Mouse (Mus musculus) adrenal gland, adult (tissue): ENCODE measurements around the gene Defb19.

ENCODE experiments used
- DNase-seq, 2 experiments: peaks; one replicate each; pipeline ENCODE4 v3.0.0; 2022 to 2023; ENCODE audit warnings: low spot score in 1 of 2; ENCODE audit not compliant: inconsistent age in 2 of 2

The Defb19 gene

DNA sequence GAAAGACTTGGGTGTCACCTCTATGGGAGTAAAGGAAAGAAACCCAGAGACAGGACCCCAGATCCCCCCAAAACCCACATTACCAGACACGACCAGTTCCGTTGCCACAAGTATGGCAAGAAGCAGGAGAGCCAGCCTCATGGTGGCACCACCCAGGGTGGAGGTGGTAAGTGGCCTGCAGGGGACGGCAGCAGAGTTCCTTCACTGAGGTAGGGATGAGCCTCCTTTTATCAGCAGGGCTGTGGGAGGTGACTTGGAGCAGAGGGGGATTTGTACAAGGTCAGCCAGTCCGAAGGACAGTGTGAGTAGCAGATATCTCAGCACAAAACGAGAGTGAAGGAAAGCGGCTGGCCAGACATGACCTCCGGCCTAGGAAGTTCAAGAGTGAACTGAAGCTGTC lies at the start of gene Defb19:
Gene Defb19 (minus strand): TSS at position 206 of the 400 bp plus-strand sequence.
- DNase-seq = peak in 1 of 2 experiments; percentile 60

DNA sequence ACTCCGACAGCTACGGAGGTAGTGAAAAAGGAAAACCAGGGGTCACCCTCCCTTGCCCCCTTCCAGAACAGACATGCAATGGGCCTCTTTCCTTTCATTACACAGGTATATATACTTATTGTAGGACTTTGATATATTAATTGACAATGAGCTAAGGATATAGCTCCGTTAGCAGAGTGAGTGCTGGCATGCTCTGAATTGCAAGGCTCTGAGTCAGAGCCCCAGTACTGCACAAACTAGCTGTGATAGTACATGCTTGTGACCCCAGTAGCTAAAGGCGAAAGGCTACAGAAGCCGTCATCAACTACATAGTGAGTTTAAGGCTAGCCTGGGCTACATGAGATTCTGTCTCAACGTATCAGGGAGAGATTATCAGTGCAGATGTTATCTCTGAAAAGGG lies 49.8 kb upstream of the Defb19 start:
- no peak for DNase-seq

DNA sequence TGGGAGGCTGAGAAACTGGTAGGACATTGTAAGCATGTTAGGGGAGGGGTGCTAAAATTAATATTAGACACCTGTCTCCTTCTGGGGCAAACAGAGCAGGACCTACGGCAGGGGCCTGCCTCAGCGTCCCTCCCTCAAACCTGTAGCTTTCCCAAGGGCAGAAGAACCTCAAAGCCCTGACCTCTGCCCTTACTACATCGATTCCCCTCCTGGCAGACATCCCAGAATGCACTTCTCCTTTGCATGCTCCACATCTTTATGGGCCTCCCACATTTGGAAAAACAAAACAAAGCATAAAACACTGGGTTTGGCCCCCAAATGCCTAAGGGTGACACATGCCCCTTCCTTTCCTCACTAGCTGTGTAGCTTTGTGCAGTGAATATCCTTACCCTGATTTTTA lies 49.1 kb upstream of the Defb19 start:
- peak in 1 of 2 experiments; percentile 45 for DNase-seq

DNA sequence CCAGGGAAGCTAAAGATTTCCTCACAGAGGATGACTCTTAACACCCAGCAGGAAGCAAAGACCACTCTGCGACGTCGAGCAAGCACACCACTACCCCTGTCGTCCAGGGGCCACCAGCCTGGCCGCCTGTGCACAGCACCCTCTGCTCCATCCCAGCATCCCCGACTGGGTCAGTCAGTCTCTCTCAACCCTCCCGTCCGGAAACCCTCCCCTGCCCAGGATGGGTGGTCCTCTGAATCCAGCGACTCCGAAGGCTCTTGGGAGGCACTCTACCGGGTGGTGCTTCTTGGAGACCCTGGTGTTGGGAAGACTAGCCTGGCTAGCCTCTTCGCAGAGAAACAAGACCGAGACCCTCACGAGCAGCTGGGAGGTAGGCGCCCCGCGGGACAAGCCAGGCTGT lies 48.0 kb upstream of the Defb19 start:
- no peak for DNase-seq

DNA sequence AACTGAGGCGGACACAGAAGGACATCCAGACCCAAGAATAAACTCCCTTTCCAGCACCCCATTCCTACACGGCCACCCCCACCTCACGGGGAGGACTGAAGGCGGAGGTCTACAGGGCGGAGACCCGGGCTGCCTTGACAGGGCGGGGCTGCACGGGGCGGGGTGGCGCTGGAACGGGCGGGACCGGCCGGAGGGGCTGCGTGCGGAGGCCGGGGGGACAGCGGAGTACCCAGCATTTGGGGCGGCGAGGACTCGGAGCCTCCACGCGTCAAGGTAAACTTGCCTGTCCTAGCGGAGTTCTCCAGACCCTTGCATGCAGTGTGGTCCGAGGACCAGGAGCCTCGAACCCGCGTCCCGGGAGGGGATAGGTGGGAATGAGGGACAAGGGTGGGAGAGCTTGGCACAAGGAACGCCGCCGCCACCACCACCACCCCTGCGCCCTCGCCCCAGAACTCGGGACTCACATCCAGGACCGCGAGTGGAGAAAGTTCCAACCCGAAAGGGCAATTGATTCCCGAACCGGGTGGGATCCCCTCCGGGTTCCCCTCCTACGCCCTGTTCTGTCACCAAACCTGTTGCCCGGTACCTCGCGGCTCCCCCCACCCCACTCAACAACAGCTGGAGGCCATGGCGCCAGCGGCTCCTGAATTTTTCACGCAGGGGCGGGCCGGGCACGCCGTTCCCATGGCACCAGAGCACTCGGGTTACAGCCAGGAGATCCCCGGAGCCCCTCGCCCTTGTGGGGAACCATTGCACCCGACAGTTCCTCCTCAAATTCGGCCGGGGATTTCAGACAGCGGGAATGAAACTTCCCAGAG lies 46.9 kb upstream of the Defb19 start, which contains the start of gene Rem1:
Gene Rem1 (plus strand): TSS at position 178 of the 818 bp plus-strand sequence.
- peak; percentile 46 to 63 for DNase-seq

DNA sequence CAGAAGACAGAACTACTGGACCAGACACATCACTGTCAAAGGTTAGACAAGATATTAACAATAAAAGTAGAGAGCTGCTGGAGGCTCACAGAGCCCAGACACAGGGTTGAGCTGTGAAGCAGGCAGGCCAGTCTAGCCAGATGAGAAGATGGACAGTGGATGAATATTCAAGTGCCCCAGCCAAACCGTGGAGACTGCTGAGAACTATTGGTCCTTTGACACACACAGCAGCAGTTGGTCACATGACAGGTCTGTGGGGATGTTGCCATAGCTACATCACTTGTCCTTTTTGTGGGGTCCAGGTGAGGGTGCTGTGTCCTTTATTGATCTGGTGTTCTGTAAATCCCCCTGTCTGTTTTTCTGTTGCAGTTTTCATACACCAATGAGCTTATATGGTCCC lies 45.1 kb upstream of the Defb19 start:
- DNase-seq = no peak

DNA sequence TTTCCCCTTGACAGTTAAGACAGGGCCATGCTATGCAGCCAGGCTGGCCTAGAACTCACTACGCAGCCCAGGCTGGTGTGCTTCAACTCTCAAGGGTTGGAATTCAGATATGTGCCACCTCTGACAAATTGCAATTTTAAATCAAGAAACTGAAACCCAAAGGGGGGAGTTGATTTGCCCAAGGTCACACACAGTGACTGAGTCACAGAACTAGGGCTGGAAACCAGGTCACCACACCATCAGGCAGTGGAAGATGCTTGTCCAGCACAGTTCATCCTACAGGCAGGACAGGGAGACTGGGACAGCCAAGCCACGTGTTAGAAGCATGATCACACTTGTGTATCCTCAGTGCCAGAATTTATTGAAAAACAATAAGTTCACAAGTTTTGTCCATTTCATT lies 44.5 kb upstream of the Defb19 start:
- peak; percentile 67 to 85 for DNase-seq

DNA sequence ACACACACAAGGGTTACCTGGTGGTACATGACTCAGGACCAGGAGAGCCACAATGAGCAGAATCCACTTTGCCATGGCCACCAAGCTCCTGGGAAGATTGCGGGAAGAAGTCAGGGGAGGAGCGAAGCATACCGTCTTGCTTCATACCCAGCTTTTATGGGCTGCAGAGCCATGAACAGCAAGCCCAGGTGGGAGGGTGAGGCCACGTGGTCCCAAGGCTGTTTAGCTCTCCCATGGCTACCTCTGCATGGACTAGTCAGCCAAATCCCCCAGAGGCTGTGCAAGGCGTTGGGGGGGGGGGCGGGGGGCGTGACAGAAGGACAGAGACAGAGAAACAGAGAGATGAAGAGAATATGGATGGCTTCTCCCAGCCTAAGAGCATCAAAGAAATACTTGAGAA lies 42.8 kb upstream of the Defb19 start, which contains the start of gene Defb25:
Gene Defb25 (minus strand): TSS at position 101 of the 400 bp plus-strand sequence.
- no peak for DNase-seq

DNA sequence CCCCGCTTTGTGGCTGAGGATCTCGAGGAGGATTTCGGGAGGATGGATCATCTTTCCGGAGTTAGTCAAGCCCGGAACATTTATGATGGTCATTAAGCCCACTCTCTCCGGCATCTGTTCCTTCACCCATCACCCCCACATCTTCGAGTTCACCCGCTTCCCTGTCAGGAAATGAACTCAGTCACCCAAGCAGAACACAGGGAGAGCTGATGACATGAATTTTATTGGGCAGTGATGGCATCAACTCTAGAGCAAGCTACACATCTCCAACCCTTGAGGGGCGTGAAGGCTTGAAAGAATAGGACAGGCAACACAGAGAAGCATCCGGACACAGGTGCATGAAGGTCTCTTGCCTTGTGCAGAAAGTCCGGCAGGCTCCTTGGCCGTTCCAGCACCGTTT lies 42.0 kb upstream of the Defb19 start:
- no peak for DNase-seq

DNA sequence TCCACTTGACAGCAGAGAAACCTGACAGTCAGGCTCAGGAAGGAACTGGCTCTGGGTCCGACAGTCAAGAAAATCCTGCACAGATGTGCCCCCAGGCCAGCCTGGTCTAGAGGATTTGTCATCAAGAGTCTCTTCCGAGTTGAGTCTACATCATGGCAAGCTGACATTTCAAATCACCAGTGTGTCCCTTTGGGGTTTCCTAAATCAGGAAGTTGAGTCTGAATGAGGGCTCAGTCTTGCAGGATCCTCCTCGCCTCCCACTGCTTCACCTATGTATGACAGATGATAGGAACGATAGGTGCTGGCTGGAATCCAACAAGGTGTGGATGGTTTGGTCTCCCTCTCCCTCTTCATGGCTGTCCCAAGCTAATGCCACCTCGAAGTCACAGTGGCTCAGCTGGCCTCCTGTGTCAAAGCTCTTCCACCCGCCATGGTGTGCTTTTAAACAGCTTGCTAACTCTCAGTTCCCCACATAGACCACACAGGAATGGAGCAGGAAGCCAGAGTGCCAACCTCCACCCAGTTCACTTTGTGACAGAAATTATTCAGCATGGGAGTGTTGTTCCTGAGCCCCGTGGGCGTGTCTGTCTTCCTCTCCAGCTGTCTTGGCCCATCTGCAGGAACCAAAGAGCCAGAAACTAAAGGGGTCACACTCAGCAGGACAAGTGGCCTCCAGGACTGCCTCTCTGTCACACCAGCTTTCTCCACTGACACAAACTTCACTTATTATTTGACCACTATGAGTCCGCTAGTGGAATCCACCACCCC lies 40.4 kb upstream of the Defb19 start:
- DNase-seq = peak in 1 of 2 experiments; percentile 49

DNA sequence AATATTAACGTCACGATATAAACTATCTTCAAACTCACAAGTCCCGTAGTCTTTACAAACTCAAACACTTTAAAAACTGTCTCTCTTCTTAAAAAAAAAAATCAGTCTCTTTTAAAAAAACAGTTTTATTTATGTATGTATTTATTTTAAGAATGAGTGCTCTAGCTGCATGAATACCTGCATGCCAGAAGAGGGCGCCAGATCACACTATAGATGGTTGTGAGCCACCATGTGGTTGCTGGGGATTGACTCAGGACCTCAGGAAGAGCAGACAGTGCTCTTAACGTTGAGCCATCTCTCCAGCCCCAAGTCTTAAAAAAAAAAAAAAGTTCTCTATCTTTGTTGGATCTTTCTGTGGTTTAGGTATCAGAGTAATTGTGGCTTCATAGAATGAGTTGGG lies 37.3 kb upstream of the Defb19 start:
- DNase-seq = peak in 1 of 2 experiments; percentile 41

DNA sequence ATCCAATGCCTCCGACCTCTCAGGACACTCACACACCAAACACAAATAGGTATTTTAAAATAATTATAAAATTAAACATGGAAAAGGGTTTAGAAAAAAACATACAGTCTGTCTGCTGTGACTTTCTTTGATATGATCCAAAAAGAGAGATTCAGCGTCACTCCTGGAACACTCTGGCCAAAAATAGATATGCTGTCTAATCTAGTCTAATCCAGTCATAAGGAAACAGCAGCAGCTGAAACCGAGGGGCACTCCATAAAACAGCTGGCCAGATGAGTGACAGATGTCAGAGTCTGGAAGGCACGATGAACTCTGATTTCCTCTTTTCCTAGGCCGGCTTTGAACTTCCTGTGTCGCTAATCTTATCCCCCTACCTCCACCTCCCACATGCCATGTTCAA lies 36.4 kb upstream of the Defb19 start:
- DNase-seq = no peak

DNA sequence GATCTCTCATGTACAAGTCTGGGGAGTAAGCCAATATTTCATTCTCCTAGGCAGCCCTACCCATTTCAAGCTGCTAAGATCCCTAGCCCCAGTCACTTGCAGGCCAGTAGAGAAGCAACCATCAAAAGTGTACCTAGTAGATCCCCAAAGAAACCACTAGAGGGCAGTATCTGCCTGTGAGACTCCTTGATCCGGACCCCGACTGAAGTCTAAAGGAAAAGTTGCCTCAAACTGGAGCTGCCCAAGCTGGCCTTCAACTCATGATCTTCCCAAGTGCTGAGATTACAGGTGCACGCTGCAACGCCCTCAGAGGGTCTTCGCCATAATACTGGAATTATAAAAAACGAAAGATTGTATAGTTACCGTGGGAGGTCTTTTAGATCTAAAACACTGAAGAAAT lies 35.5 kb upstream of the Defb19 start:
- DNase-seq = peak; percentile 58 to 91

DNA sequence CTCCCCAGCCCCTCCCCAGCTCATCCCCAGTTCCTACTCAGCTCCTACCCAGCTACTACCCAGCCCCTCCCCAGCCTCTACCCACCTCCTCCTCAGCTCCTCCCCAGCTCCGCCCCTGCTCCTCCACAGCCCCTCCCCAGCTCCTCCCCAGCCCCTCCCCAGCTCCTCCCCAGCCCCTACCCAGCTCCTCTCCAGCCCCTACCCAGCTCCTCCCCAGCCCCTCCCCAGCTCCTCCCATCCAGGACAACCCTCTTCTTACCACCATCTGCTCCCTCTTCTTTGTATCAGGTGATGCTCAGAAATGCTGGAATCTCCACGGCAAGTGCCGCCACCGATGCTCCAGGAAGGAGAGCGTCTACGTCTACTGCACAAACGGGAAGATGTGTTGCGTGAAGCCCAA lies 32.1 kb upstream of the Defb19 start:
- no peak for DNase-seq

DNA sequence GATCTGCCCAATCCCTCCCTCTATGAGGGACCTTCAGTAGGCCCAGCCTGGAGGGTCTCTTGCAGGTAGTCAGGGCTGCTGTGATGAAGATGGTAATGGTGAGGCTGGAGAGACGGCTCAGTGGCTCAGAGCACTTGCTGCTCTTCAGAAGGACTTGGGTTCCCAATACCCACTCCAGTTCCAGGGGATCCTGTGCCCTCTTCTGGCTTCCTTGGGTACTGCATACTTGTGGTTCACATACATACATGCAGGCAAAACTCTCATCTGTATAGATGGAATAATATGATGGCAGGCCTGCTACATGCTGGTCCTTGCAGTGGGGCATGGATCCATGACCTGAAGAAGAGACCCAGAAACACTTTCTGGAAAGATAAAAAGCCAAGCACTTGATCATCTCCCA lies 28.6 kb upstream of the Defb19 start:
- DNase-seq = no peak

DNA sequence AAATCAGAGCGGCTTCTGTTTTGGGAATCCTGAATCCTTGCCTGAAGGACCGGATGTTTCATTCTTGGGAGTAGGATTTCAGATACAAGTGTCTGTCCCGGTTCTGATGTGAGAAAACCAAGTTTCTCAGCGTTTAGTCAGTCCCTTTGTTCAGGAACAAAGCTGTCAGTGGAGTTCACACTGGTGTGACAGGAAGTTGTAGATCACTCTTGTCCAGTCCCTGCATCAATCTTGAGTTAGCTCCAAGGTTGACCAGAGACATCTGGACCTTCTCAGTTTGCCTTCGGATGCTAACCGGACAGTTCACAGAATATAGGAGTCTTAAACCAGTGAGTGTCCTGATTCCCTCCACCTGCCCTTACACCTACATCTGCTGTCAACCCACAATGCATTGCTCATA lies 27.6 kb upstream of the Defb19 start:
- no peak for DNase-seq

DNA sequence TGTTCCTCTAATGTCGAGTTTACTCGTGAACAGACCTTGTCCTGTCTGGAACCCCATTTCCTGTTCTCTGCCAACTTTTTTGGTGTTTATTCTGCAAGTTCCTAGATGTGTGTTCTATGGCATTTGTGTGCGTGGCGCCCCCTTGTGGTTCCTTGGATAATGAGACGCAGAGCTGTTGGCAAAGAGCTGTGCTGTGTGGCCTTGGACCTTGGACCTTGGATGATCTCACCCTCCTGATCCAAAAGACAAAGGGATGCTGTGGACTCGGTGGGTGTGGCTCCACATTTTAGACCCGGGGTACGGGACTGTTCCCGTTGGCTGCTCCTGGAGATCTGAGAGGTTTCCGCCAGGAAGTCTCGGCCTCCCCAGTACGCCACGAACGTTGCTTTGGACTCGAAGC lies 23.9 kb upstream of the Defb19 start, which contains the start of gene Defb36:
Gene Defb36 (plus strand): TSS at position 271 of the 400 bp plus-strand sequence.
- DNase-seq = peak; percentile 83 to 91

DNA sequence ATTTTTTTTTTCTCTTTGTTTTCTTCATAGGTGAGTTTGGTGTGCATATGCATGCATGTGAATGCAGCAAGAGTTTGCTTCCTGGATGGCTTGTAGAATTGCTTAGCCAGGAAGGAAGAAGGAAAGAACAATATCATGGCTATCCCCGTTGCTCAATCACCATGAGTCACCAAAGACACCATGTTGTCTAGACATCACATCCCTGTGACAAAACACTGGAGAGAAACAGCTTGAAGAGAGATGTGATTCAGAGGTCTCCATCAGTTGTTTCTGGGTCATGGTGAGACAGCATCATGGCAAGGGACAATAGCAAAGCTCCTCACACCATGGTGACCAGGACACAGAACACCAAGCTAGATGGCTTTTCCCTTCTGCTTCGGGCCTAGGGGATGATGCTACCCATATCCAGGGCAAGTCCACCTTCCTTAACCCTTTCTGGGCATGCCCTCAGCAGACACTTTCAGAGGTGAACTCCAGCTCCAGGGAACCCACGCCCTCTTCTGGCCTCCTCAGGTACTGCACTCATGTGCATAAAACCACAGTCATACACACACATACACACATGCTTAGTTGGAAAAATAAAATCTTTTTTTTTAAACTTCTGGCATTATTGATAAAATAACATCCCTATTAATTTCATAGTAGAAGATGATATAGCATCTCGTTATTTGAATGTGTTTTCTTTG lies 21.3 kb upstream of the Defb19 start:
- DNase-seq = peak in 1 of 2 experiments; percentile 61

DNA sequence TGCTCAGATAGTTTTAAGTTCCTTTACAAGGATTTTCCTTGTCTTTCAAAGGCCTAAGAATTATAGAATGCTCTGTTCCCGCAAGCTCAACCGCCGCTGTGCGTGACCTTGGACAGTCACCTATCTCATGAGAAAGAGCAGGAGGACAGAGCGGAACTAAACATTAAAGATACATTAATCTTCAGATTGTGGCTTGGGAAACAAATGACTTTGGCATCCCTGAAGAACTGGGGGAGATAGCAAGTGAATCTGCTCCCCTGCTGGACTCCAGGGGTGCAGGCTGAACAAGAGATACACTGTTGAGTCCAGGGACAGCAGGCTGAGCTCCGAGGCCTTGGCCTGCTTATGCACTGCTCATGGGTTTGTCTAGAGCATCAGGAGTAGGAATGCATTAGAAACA lies 20.0 kb upstream of the Defb19 start:
- DNase-seq = peak; percentile 58 to 75

DNA sequence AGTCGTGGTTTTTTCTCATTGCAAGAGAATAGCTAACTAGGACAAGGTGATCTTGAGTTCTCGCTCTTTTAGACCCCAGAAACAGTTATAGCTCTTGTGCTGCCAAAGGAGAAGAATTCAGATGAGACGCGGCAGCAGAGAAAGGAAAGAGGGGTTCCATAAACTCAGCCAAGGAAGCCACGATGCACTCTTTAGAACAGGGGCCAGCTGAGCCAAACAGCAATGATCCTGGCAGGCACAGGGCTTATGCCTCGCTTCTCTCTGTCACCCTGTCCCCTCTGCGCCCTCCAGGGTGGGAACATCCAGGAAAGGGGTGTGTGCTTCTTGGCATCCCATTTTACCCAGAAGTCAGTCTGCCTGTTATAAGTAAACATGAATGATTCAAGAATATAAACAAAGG lies 19.2 kb upstream of the Defb19 start, which contains the start of gene Defb45:
Gene Defb45 (minus strand): TSS at position 101 of the 400 bp plus-strand sequence.
- no peak for DNase-seq

DNA sequence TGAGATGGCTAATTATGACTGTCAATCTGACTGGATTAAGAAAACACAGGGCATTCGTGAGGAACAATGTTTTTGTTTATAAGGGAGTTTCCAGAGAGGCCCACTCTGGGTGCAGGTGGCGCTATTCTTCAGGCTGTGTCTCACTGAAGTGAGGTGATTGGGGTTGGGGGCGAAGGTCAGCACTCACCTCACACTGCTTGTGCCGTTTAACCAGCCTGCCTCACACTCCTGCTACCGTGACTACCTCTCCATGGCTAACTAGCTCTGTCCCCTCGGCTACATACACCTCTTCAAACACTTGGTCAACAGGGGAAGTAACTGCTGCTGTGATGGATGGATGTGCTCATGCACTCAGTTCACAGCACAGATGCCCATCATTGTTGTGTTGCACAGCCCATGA lies 8.9 kb upstream of the Defb19 start:
- no peak for DNase-seq
